Mouse (Mus musculus) CD4-positive, CD25-positive, alpha-beta regulatory T cell, adult 4 months (primary cell): ENCODE data around the gene Tspan5. TPM values are rescaled to one million over a fixed set of nuclear protein-coding genes. Genes with fewer than 3 reads are reported as not detected.

ENCODE experiments used
- ATAC-seq: one replicate; pipeline ENCODE4 v1.8.0; 2017
- polyA plus RNA-seq, 2 experiments: library from polyadenylated mRNA; unstranded; fragments of 100-300 nt; shearing (Covaris generic); gene quantifications; one replicate each; pipeline ENCODE4 v1.2.1; 2017

Tspan5 gene
- polyA plus RNA-seq, result 1 to 10 TPM; 4.3 to 4.5 TPM

- ATAC-seq, result peak; percentile 71
Observed at GRCm38 (mm10) chr3:138741649-138742565, at the start of gene Tspan5. Tspan5 (plus strand) TSS chr3:138742195.

- no peak for ATAC-seq
Observed at GRCm38 (mm10) chr3:138692302-138692701, 49.7 kb upstream of the Tspan5 start.

- no peak for ATAC-seq
Observed at GRCm38 (mm10) chr3:138703399-138703798, 38.6 kb upstream of the Tspan5 start.

DNA sequence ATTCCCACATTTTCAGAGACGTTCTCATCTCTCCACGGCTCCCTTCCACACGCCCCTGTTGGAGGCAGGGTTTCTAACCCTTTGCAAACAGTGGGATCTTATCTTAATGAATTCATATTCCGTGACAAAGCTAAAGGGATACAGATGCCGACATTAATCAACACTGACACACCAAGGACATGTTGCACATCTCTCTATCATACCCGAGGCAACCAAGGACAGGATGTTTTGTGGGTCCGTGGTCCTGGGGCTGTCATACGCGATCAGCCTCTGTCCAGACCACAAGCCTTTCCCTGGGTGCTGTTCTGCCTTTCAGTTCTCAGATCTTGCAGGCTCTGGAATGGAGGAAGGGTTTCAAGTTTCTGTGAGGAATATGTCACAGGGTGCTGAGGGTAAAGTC, 37.5 kb upstream of the Tspan5 start:
- ATAC-seq, result no peak

DNA sequence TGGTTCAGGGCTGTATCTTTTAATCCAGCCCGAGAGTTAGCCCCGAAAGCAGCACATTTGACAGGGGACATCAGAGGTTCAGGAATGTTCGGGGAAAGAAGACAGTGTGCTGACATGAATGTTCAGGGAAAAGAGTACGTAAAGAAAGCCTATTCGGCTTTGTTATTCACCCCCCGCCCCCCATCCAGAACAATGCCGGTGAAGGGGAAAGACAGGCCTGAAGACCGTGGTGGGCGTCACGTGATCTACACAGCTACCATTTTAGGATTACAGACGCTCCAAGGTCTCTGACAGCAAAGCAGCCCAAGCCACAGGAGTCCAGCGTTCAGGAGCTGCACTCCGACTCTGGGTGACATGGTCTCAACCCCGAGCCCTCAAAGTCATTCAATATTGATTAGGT, 36.1 kb upstream of the Tspan5 start:
- ATAC-seq, result no peak

GRCm38 (mm10) chr3:138709183-138709582, 32.8 kb upstream of the Tspan5 start:
- ATAC-seq, result no peak

- ATAC-seq, result no peak
Observed at GRCm38 (mm10) chr3:138711971-138712370, 30.0 kb upstream of the Tspan5 start.

DNA sequence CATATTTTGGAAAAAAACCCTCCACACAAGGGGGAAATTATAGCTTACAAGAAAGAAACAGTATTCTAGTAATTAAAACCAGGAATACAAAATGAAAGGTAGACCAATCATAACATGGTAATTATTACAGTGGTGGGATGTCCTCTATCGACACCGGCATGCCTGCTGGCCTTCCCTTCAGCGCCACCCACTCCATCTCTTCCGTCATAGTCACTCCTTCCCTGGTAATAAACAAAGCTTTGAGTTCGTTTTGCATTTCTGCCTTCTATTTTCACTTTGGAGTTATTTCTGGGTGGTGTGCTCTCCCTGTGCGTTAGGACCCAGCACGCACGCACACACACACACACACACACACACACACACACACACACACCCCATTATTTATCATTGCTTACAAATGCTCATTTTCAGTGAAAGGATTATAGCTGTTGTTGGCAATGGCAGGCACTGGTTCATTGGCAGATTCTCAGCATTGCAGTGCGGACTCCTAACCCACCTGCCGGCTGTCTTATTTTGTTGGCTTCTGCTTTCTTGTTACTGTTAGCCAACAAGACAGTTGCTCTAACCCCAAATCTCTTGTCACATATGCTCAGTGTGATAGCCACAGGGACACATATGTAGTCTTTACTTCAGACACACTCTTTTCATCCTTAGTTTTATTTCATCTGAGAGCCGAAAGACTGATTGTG, 29.4 kb upstream of the Tspan5 start:
- ATAC-seq, result no peak

DNA sequence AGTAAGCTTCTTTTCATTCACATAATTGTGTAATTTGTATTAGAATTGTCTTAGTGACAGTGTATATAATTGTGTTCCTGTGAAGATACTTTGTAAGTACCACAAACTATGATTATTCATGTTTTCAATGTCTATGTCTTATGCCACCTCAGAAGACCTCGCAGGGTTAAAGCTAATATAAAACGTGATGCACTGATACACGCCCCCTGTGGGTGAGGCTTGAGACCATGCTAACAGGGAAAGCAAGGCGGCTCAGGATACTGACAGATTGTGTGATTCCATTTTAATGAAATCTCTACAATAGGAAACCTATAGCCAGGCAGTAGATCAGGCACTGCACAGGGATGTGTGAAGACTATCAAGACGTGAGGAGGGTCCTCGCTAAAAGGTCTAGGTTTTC, 28.9 kb upstream of the Tspan5 start:
- ATAC-seq, result no peak

- no peak for ATAC-seq
Observed at GRCm38 (mm10) chr3:138714788-138715187, 27.2 kb upstream of the Tspan5 start.

DNA sequence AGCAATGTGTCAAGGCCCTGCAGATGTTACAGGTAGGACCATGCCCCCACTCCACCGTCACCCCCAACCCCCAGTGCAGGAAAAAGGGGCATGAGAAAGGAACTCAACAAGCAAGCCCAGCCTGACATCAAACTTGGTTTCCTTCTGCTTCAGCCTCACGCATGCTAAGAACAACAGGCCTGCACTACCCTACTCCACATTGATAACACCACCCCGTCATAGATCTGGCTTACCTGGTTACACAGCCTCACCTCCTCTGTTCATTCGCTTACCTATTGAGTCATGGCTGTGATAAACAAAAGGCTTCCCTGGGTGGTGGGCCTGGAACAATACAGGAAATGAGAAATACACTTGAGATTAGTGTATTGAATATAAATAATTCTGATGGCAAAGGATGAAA, 26.8 kb upstream of the Tspan5 start:
- ATAC-seq, result no peak

GRCm38 (mm10) chr3:138717040-138717439, 25.0 kb upstream of the Tspan5 start:
- ATAC-seq, result no peak

DNA sequence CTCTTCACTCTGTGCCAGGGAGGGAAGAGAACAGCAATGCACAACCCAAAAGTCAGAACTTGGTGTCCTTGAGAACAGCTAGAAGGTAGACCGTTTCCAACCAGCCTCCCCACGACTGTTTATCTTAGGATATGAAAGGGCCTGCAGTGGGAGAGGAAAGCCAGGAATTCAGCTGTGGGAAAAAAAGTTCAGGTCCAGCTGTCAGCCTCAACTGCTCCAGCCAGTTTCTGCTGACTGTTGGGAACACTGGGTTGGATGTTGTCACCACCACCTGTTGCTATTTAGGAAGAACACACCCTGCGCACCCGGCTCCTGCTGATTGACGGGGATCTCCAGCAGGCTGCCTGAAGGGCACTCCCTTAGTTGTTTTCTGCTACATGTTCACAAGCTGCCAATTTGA, 19.8 kb upstream of the Tspan5 start:
- no peak for ATAC-seq

GRCm38 (mm10) chr3:138727571-138727970, 14.4 kb upstream of the Tspan5 start:
- ATAC-seq, result no peak

GRCm38 (mm10) chr3:138728840-138729239, 13.2 kb upstream of the Tspan5 start:
- no peak for ATAC-seq

DNA sequence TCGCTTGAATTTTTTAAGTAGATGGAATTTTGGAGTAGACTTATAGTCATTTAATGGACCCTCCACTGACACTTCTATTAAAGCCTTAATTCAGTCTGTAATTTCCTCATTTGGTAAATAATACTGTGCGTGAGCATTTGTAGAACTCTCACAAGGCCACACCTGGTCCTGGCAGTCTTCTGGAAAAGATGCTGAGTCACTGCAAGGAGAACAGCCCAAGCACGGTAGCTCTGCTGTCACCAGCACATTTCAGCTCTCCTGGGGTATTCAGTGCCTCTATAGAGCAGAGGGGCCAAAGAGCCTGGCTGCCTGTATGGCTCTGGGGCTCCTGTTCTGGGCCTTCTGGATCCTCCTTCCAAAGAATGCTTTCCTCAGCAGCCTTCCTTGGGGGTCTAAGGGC, 11.2 kb upstream of the Tspan5 start:
- ATAC-seq, result no peak

- no peak for ATAC-seq
Observed at GRCm38 (mm10) chr3:138735760-138736159, 6.2 kb upstream of the Tspan5 start.

- ATAC-seq, result no peak
Observed at GRCm38 (mm10) chr3:138739150-138739700, 2.8 kb upstream of the Tspan5 start.

- no peak for ATAC-seq
Observed at GRCm38 (mm10) chr3:138740291-138740690, 1.7 kb upstream of the Tspan5 start.

DNA sequence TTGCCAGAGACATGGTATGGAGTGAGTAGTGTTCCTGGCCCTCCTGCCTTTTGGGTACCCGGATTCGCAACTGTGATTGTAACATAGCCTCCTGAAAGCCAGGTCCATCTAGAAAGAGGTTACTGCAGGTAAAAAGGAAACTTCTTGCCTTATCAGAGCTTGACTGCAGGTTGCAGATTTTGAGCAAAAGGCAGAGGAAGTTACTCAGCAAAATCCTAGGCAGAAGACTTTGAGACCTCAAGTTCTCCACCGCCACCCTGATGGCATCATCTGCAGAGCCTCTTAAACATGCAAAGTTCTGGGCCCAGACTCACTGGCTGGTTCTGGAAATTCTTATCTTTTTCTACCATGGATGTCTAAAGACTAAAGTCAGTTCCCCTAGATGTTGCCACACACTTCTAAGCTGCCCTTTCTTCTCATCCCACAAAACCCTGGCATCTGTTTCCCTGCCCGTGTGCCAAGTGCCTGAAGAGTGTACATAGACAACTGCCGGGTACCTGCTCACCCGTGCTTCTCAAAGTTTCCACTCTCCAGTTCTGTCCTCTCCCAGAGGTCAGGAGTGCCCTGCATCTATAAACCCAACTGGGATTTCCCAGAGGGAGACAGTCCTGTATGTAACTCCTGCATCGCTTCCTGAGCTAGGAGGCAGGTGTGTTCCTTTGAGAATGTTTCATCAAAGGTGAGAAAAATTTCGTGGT, 1.0 kb upstream of the Tspan5 start:
- ATAC-seq, result no peak

DNA sequence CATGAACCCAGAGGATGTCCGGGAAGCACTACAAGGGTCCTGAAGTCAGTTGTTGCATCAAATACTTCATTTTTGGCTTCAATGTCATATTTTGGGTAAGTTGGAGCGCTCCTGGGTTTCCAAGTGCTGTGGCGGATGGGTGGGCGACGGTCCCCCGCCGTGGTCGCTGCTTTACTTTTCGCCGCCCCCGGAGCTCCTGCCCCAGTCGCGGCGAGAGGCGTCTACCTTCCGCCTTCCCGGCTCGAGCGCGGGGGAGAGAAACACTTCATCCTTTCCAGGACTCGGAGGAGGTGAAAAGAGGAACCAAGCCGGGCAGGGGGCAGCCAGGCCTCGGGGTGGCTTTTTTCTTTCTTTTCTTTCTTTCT, 553 bp downstream of the Tspan5 start:
- peak; percentile 9 for ATAC-seq

GRCm38 (mm10) chr3:138743061-138743671, 1.2 kb downstream of the Tspan5 start:
- peak; percentile 65 for ATAC-seq
